Mouse (Mus musculus): Measurements from ENCODE around the gene Plxna2.

GRCm38 (mm10) chr1:194635411-194635810 is 17.4 kb downstream of the Plxna2 start:
- TF ChIP-seq POLR2A (IDR thresholded peaks at IDR 0.05; ENCODE audit: extremely low read depth, insufficient read depth, low read length) (no peak), CTCF (IDR thresholded peaks at IDR 0.05; ENCODE audit: extremely low read depth, insufficient read depth, low read length) (no peak)

All from cortical plate, adult 2 months (tissue).